Mouse (Mus musculus) myocyte (in vitro differentiated cells): Measurements from ENCODE around the gene Efna2.

Source experiments
- CEBPB ChIP-seq: IDR thresholded peaks from 2 replicates; pipeline ENCODE4 v1.6.1; 2011; ENCODE audit warnings: mild to moderate bottlenecking, moderate library complexity; ENCODE audit not compliant: poor library complexity, insufficient read depth, severe bottlenecking
- E2F4 ChIP-seq: IDR thresholded peaks from one replicate; pipeline ENCODE4 v1.6.1; 2011; ENCODE audit warnings: mild to moderate bottlenecking, control low read depth, moderate library complexity; ENCODE audit not compliant: insufficient read depth
- MAX ChIP-seq: IDR thresholded peaks from one replicate; pipeline ENCODE4 v1.6.1; 2011; ENCODE audit warnings: low read depth, mild to moderate bottlenecking, control low read depth
- MYOD1 ChIP-seq, 3 experiments: IDR thresholded peaks; one replicate each; pipeline ENCODE4 v1.6.1; 2011; ENCODE audit warnings: control low read depth in 2 of 3, low read depth in 2 of 3, mild to moderate bottlenecking in 2 of 3, moderate library complexity in 1 of 3; ENCODE audit not compliant: insufficient read length in 2 of 3, control insufficient read depth in 1 of 3
- MYOG ChIP-seq, 3 experiments: IDR thresholded peaks; one replicate each; pipeline ENCODE4 v1.6.1; 2011; ENCODE audit warnings: control low read depth in 2 of 3, low read depth in 2 of 3, mild to moderate bottlenecking in 2 of 3; ENCODE audit not compliant: insufficient read length in 2 of 3, control insufficient read depth in 1 of 3, insufficient read depth in 1 of 3
- POLR2A ChIP-seq: IDR thresholded peaks from one replicate; pipeline ENCODE4 v1.6.1; 2011; ENCODE audit warnings: low read depth, mild to moderate bottlenecking, control low read depth, moderate library complexity; ENCODE audit not compliant: insufficient read length
- POLR2AphosphoS2 ChIP-seq: IDR thresholded peaks from one replicate; pipeline ENCODE4 v1.6.1; 2011; ENCODE audit warnings: low read depth, control low read depth; ENCODE audit not compliant: insufficient read length
- REST ChIP-seq: IDR thresholded peaks from one replicate; pipeline ENCODE4 v1.6.1; 2011; ENCODE audit warnings: mild to moderate bottlenecking, control low read depth, moderate library complexity; ENCODE audit not compliant: insufficient read depth, insufficient read length
- TCF12 ChIP-seq: IDR thresholded peaks from one replicate; pipeline ENCODE4 v1.6.1; 2011; ENCODE audit warnings: mild to moderate bottlenecking, control low read depth; ENCODE audit not compliant: poor library complexity, insufficient read depth, severe bottlenecking
- TCF3 ChIP-seq: IDR thresholded peaks from one replicate; pipeline ENCODE4 v1.6.1; 2011; ENCODE audit warnings: low read depth, control low read depth; ENCODE audit not compliant: insufficient read length
- USF1 ChIP-seq: IDR thresholded peaks from one replicate; pipeline ENCODE4 v1.6.1; 2011; ENCODE audit warnings: low read depth, mild to moderate bottlenecking, control low read depth, moderate library complexity

- TF ChIP-seq CEBPB = no peak
- no peak for TF ChIP-seq POLR2A
- TF ChIP-seq TCF12 = no peak
- TF ChIP-seq MYOD1 (IDR thresholded peaks at IDR 0.05; ENCODE audit: control insufficient read depth in 1 of 3, insufficient read length in 2 of 3, low read depth in 2 of 3) = no peak
- TF ChIP-seq REST = no peak
- TF ChIP-seq USF1 = no peak
- no peak for TF ChIP-seq MYOG (IDR thresholded peaks at IDR 0.05; ENCODE audit: control insufficient read depth in 1 of 3, insufficient read depth in 1 of 3, insufficient read length in 2 of 3, low read depth in 2 of 3)
- TF ChIP-seq E2F4 = no peak
- no peak for TF ChIP-seq TCF3
- no peak for TF ChIP-seq MAX
- no peak for TF ChIP-seq POLR2AphosphoS2
These were observed 43.6 kb upstream of the Efna2 start for GRCm38 (mm10) chr10:80135641-80136040.
